Mouse (Mus musculus) megakaryocyte, embryonic 14.5 days (primary cell): ENCODE results near the gene Oaz1.

Experiments used
- FLI1 ChIP-seq: IDR thresholded peaks from 2 replicates; pipeline ENCODE4 v1.6.1; 2012; ENCODE audit warnings: low read length, inconsistent platforms, mixed read lengths
- GATA1 ChIP-seq: IDR thresholded peaks from 3 replicates; pipeline ENCODE4 v1.6.1; 2012; ENCODE audit warnings: mixed read lengths, low read length, inconsistent platforms, borderline replicate concordance

GRCm38 (mm10) chr10:80845055-80845693, 18.7 kb downstream of the Oaz1 start:
- TF ChIP-seq GATA1 = no peak
- no peak for TF ChIP-seq FLI1
